Mouse (Mus musculus): ENCODE data around the gene Mvb12b.

Gene Mvb12b

DNA sequence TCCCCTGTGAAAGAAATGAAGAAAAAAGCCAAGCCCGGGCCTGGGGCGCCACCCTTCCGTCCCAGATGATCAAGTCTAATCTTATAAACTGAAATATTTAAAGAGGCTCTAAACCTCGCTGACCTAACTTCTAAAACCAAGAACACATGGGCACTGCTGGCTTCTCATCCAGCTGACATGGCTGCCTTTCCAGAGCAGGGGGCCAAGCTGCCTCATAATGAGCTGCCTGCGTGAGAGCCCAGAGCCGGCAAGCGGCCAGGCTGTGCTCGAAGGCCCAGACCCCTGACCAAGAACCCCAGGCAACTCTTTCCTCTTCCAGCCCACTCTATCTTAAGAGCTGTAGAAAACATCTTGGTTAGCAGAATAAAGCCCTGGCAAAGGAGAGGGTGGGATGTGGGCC is 73.2 kb downstream of the Mvb12b start:
- DNase-seq (ENCODE audit: low spot score in 2 of 2): no peak

- no peak for DNase-seq (ENCODE audit: low spot score in 2 of 2)
Observed at GRCm38 (mm10) chr2:33813501-33814240, 74.1 kb downstream of the Mvb12b start.

GRCm38 (mm10) chr2:33812980-33813379 is 74.8 kb downstream of the Mvb12b start:
- no peak for DNase-seq (ENCODE audit: low spot score in 2 of 2)

DNA sequence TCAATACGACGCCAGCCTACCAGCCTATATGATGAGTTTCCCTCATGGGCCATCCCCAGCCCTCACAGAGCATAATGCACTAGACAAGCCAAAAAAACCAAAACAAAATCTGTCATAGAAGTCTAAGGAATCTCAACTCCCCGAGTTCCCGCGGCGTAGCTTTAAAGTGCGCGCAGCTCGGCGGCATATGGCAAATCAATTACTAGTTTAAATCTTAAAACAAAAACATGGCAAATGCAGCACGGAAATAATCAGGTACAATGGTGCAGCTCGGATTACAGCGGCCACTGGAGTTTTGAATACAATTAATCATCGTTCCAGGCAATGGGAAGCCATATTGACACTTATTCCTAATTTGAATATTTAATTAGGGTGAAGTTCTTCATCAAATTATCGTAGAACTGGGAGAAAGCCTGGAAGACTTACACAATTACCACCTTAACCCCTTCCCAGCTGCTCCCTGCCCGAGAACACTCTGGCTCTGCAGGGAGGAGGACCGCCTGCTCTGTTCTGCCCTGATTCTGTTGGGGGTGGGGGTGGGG is 76.3 kb downstream of the Mvb12b start:
- DNase-seq (ENCODE audit: low spot score in 2 of 2): no peak

DNA sequence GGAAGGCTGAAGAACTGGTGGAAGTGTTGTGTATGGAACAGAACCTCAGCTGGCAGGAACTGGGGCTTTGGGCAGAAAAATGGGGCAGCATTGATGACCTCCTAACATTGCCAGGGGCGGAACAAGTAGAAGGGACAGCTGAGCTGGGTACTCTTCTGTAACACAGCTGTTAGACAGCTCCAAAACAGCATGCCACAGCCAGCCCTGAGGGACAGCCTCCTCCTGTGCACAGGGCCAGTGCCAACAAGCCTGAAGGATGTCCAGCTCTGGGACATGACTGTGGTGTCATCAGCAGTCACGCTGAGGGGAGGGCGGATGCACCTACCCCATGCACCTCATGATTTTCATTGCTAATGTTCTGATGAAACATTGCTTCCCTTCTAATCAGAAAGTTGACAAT is 78.7 kb downstream of the Mvb12b start:
- no peak for DNase-seq (ENCODE audit: low spot score in 2 of 2)

GRCm38 (mm10) chr2:33808032-33808431 is 79.7 kb downstream of the Mvb12b start:
- DNase-seq (ENCODE audit: low spot score in 2 of 2): no peak

DNA sequence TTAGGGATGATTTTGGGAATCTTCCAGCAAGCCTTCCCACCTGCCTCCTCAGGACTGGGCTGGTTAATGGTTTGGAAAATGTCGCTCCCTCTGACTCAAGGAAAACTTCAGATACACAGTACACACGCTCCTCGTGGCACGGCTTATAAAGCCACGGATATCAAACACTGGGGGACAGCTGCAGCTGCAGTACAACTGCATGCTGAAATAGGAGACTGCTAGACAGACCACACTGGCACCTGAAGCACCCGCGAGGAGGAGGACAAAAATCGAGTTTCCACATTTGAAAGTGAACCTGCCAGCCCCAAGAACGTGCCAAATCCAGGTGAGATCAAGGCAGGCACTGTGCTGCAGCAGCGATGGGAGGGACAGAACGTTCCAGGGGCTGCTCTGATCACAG is 82.1 kb downstream of the Mvb12b start:
- DNase-seq (ENCODE audit: low spot score in 2 of 2): no peak

DNA sequence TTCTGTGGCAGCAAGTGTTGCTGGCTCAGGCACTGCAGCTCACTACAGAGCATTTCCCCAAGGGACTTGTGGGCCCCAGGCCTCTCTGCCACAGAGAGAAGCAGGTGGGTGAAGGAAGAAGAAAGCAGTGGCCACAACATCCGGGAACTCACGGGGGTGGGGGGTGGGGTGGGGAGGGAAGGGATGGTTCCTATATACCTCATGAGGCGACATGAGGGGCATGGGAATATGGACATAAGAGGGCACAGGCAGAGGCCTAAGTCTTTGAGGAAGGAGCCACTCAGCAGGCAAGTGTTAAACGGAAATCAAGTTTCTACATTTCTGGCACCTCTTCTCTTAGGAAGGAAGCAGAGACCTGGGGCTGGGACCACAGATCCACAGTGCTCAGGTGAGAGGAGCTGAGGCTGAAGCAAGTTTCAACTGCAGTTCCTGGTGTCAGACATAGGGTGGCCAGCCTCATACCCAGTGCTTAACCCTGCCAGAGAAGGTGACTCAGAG is 84.0 kb downstream of the Mvb12b start:
- peak in 1 of 2 experiments; percentile 44 for DNase-seq (ENCODE audit: low spot score in 2 of 2)

GRCm38 (mm10) chr2:33803083-33803615 is 84.6 kb downstream of the Mvb12b start:
- no peak for DNase-seq (ENCODE audit: low spot score in 2 of 2)

- DNase-seq (ENCODE audit: low spot score in 2 of 2): no peak
Observed at GRCm38 (mm10) chr2:33801760-33802159, 86.0 kb downstream of the Mvb12b start.

GRCm38 (mm10) chr2:33801336-33801735 is 86.4 kb downstream of the Mvb12b start:
- DNase-seq (ENCODE audit: low spot score in 2 of 2): no peak

DNA sequence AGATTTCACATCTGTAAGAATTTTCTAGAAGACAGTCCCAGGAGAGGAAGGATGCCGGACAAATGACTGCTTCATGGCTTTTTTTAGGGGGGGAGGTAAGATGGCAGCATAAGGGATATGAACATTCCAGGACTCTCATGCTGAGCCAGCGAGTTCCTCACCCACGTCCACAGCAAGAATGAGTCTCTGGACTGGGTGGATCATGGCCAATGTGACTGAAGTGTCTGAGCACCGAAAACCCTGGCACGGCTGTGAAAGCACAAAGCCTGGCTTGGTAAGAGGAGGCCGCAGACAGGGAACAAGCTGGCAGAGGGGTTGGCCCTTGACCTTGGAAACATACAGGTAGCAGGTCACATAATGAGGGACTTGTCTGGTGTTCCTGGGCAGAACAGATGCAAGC is 87.5 kb downstream of the Mvb12b start:
- no peak for DNase-seq (ENCODE audit: low spot score in 2 of 2)

GRCm38 (mm10) chr2:33795716-33796472 is 91.9 kb downstream of the Mvb12b start:
- DNase-seq (ENCODE audit: low spot score in 2 of 2): no peak

GRCm38 (mm10) chr2:33795001-33795580 is 92.7 kb downstream of the Mvb12b start:
- no peak for DNase-seq (ENCODE audit: low spot score in 2 of 2)

DNA sequence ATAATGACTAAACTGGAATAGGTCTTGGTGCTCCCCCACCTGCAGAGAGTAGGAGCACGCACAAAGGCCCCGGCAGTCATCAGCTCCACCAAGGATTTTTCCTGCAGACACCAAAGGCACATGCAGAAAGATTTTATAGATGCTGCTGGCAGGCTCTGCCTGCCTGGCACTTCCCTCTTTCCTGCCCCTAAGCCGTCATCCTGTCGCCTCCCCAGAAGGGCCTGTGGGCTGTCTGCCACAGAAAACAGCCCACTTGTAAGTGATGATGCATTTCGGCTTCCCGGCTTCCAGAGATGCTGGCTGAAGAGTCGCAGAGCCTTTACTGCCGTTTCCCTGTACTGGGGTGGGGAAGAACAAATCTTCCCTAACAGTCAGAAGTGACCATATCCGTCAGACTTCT is 93.3 kb downstream of the Mvb12b start:
- DNase-seq (ENCODE audit: low spot score in 2 of 2): no peak

- no peak for DNase-seq (ENCODE audit: low spot score in 2 of 2)
Observed at GRCm38 (mm10) chr2:33790301-33790700, 97.4 kb downstream of the Mvb12b start.

GRCm38 (mm10) chr2:33789732-33790131 is 98.0 kb downstream of the Mvb12b start:
- DNase-seq (ENCODE audit: low spot score in 2 of 2): no peak

- no peak for DNase-seq (ENCODE audit: low spot score in 2 of 2)
Observed at GRCm38 (mm10) chr2:33789279-33789678, 98.5 kb downstream of the Mvb12b start.

DNA sequence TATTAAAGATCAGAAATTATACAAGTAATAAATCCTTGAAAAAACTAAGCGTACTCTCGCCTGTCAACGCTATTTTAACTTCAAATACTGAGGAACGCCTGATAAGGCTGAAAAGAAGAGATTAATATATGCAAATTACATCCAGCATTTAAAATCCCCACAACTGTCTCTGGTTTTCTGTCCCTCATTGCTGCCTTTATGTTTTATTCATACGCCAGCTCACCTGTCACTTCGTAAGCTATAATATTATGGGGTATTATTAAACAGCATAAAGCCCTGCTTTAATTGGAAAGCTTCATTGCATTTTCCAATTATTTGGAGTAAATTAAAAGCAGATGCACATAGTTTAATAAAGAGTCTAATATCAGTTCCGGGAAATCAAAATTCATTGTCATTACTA is 98.9 kb downstream of the Mvb12b start:
- no peak for DNase-seq (ENCODE audit: low spot score in 2 of 2)

- DNase-seq (ENCODE audit: low spot score in 2 of 2): no peak
Observed at GRCm38 (mm10) chr2:33788131-33788530, 99.6 kb downstream of the Mvb12b start.

GRCm38 (mm10) chr2:33786064-33786463 is 101.7 kb downstream of the Mvb12b start:
- no peak for DNase-seq (ENCODE audit: low spot score in 2 of 2)

DNA sequence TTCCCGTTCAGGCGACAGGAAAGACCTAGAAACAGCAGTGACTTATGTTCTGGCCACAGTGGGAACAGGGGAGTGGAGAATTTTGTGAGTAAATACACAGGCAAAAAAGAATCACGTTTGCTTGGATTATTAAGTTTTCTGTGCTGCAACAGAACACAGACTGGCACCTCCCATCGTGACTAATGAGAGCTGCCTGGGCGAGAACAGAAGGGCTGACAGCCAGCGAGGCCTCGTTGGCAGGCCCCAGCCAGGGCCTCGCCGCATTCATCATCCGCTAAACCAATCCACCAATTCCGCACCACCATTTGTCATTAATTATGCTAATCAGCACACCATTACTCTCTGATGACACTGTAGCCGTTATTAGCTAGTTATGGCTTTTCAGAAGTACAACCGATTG is 102.2 kb downstream of the Mvb12b start:
- no peak for DNase-seq (ENCODE audit: low spot score in 2 of 2)
